Mouse (Mus musculus) left cerebral cortex, postnatal 14 days (tissue): ENCODE results near the gene Calhm3. TPM values are rescaled to one million over a fixed set of nuclear protein-coding genes. Genes with fewer than 3 reads are reported as not detected.
"Not testable (repeated sequence)": the region's sequence is repeated elsewhere in the genome, so short reads cannot be mapped to it uniquely, and the experiment has no call there.

Experiments used
- DNase-seq, 2 experiments: peaks; one replicate each; pipeline ENCODE4 v3.0.0; 2021 to 2022; ENCODE audit warnings: low spot score in 2 of 2, mixed read lengths in 1 of 2
- intact Hi-C: fragments of 180-260 bp; cut with DNase I; formaldehyde crosslinking; loops from one replicate; pipeline ENCODE4 v1.15.1; 2025
- total RNA-seq, 2 experiments: library from RNA; stranded (reverse); gene quantifications; 2 replicates each; pipeline ENCODE4 v1.2.3; 2021

The Calhm3 gene
- total RNA-seq, 2 experiments from 2014 or later = not detected

DNA sequence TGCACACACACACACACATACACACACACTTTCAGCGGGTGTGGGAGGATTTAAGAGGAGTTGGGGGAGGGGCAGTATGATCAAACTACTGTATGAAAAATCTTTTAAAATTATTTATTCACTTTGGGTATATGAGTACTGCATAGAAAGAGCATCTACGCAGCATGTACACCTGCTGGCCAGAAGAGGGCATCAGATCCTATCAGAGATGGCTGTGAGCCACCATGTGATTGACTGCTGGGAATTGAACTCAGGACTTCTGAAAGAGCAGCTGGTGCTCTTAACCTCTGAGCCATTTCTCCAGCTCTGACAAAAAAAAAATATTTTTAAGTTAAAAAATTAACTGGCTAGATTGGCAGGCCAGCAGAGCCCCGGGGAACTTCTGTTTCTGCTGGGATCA is 17.0 kb upstream of the Calhm3 start:
- intact Hi-C loops = loop anchor here (2.0 kb wide), 1 partner anchor 164 kb away; no protein-coding TSS in a partner anchor
- no peak for DNase-seq

DNA sequence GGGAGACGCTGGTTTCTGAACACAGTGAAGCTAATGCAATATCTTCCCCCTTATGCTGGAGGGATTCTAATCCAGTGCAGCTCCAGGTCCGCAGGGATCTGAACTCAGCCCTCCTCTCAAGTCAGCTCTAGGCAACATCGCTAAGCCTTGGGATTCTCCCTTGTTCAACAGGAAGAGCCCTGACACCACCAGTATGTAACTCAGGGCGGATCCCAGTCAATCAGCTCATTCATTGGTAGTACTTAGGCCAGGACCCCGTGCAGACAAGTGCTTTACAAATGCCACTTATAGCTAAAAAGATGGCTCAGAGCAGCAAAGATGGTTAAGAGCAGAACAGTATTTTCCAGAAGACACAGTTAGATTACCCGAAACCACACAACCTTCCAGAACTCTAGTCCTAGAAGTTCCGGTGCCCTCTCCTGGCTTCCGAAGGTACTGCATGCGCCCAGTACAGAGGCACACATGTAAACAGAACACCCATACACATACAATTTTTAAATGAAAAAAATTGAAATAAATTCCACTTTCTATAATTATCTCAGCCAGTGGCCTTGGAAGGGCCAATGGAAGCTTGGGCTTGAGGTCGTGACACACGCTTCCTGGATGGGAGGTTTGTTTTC is 11.3 kb upstream of the Calhm3 start:
- intact Hi-C loops = loop anchor here (2.0 kb wide), 1 partner anchor 48 kb away; no protein-coding TSS in a partner anchor
- peak; percentile 90 to 92 for DNase-seq

DNA sequence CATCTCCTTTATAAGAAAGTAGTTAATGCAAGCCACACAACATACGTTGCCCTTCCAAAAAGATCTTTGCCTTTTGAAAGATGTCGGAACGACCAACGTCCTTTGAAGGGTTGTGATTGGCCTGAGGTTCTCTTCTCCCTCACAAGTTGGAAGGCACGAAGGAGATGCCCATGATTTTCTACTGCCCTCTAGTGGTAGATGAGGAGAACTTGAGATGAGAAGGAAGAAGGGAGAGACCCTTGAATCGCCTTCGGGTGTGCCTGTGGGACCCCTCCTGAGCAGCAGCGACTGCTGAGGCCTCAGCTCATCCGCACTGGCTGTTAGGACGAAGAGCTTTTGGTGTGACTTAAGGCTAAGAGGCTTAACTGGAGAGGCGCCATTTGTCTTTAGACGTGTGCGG is 10.7 kb upstream of the Calhm3 start:
- intact Hi-C loops = loop anchor here (2.0 kb wide), 1 partner anchor 47 kb away; no protein-coding TSS in a partner anchor
- no peak for DNase-seq

DNA sequence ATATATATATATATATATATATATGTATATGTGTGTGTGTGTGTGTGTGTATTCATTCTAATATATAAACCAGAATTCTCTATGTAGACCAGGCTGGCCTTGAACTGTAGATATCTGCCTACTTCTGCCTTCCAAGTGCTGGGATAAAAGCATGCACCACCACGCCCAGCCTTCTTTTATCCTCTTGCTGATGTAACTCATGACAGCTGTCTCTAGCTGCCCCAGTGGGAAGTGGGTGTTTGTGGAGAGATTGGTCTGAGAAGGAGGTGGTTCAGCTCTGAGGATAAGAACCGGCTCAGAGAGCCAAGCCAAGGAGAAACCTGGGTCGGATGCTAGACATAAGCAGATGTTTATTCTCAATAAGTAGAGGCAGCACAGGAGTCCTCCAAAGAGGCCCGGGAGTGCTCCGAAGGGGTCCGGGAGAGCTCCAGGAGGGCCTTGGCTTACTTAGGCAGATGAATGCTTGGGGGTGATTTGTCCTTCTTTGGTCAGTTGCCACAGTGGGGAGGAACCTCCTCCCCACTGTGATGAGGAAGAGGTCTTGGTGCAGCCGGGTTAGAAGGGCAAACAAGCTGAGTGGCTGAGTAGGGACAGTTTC is 10.2 kb upstream of the Calhm3 start:
- DNase-seq = no peak
- intact Hi-C loops = loop anchor here (2.0 kb wide), 1 partner anchor 47 kb away; no protein-coding TSS in a partner anchor

DNA sequence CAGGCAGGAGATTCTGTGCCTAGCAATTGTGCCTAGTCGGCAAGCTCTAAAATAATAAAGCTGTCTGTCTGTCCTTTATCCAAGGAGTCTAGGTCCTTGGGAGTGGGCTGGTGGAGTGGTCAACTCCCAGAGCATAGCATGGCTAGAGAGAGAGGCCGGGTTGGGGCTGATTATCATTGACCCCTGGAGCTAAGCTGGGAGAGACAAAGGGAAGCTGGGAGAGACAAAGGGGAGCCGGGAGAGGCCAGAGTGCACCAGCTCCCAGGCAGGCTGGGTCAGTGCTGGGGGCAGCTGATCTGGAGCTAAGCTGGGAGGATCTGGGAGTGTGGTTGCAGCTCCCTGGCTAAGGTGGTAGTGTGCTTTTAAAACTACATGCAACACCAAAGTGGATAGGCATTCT is 9.2 kb upstream of the Calhm3 start:
- DNase-seq = no peak
- intact Hi-C loops = no loop called here

DNA sequence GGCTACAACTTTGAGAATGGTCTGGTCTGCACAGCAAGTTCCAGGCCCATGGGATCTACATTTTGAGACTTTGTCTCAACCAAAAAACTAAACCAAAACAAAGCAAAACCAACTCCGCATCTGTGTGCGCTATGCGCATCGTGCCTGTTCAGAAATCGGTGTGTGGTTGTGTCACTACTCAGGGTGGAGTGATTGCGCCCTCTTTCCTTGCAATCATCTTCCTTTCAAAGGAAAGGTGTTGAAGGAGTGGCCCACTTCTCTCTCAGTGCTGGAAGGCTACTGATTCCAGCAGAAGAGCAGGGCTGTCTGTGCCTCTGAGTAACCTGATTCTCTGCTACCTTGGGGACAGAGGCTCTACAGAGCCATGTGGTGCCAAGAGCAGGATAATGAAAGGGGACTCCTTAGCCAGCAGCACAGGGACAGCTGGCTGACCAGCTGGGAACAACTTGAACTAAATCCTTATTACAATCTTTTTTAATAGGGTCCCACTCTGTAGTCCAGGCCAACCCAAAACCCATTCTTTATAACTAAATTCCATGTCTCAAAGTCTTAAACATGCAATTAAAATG is 5.7 kb upstream of the Calhm3 start:
- no peak for DNase-seq
- intact Hi-C loops = no loop called here

DNA sequence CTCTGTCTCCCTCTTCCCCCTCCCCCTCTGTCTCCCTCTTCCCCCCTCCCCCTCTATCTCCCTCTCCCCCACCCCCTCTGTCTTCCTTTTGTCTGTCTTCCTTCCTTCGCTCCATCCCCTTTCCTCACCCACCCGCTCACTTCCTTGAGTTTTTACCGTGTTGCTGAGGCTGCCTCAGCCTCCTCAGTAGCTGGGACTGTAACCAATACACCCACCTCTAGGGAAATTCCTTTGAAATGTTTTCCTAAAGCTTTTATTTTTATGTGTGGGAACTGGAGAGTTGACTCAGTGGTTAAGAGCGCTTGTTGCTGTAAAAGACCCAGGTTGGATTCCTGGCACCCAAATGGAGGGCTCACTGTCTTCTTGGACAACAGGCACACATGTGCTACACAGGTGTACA is 4.1 kb upstream of the Calhm3 start:
- DNase-seq = no peak
- intact Hi-C loops = no loop called here

DNA sequence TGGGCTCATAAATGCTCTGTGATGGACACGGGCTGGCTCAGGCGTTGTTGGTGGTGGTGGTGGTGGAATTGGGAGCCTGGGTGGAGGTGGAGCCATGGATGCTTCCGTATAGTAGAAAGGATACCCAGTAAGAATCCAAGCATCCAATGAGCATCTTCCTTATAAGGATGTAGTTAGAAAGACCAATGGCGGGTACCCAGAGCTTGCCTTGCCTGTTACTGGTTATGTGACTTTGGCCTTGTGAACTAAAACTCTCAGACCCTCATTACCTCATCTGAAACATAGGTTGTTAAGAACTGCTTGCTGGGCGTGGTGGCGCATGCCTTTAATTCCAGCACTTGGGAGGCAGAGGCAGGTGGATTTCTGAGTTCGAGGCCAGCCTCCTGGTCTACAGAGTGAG is 3.8 kb downstream of the Calhm3 start:
- DNase-seq = no peak
- intact Hi-C loops = no loop called here

DNA sequence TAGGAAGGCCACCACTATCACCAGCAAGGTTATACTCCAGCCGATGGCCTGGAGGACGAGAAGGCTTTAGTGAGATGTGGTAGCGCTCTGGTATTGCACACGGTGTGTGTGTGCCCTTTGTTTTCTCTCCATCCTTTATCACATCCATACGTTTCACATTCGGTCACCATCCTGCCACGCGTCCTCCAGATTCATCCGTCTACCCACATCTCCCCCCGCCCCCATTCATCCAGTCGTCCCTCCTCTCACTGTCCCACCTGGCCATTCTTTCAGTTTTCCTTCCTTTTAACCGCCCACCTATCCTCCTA is 5.5 kb downstream of the Calhm3 start:
- intact Hi-C loops = no loop called here
- no peak for DNase-seq

DNA sequence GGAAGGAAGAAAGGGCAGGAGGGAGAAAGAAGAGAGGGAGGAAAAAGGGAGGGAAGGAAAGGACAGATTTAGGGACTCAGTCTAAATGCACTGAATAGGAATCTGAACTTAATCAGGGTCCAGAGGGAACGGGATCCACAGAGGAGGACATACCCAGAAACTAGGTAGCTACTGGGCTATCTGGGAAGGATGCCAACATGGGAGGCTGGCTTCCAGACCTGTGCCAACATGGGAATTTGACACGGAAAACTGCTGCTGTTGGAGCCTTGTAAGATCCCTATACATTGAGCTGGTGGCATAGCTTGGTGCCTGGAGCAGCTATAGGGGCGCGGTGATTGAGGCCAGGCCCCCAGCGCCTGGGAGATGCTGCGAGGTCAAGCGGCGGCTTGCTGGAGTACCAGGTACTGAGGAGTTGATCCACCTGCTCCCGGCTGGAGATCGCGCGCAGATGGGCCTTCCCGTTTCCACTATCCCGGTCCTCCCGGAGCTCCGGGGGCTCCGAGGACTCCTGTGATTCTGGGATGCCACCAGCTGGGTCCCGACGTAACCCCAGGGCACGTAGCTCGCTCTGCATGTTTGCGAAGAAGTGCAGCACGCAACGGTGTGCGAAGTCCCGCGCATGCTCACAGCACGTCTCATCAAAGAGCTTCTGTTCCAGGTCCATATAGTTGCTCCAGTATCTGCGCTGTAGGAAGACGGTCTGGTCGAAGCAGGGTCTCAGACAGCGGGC is 6.1 kb downstream of the Calhm3 start:
- DNase-seq = peak; percentile 37 to 47
- intact Hi-C loops = no loop called here

DNA sequence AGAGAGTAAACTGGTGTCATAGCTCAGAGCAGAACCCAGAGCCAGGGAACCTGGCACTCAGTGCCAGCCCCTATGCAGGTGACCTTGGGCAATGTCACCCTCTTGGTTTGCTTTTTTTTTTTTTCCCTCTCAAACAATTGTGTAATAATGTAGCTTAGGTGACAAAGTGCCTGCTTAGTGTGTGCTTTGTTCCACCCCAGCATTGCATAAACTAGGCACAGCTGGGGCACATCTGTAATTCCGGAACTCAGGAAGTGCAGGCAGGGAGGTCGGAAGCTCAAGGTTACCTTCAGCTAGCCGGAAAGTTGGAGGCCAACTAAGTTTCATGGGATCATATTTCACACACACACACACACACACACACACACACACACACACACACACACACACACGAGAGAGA is 7.7 kb downstream of the Calhm3 start:
- intact Hi-C loops = no loop called here
- no peak for DNase-seq

DNA sequence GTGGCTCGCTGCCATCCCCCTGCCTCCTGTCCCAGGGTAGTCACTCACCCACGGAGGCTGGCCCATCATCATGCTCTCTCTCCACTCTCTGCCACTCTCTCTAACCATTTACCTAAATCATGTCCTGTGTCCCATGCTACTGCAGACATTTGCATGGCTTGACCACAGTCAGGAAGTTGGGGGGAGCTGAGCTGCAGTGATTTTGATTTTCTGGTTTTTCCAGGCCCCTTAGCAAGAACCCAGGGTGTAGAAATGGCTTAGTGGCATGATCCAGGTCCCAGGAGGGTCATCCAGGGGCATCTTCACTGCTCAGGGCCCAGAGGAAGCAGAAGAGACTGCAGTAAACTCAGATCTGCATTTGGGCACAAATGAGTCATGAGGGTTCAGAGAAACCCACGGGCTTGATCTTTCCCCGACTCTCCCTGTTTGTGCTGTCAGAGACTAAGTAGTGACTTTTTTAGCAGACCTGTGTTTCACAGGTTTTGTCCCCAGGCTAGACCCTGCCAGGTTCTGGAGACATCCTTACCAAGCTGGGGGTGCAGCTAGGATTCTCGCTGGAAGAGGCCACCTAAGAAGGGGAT is 9.2 kb downstream of the Calhm3 start:
- intact Hi-C loops = no loop called here
- no peak for DNase-seq

DNA sequence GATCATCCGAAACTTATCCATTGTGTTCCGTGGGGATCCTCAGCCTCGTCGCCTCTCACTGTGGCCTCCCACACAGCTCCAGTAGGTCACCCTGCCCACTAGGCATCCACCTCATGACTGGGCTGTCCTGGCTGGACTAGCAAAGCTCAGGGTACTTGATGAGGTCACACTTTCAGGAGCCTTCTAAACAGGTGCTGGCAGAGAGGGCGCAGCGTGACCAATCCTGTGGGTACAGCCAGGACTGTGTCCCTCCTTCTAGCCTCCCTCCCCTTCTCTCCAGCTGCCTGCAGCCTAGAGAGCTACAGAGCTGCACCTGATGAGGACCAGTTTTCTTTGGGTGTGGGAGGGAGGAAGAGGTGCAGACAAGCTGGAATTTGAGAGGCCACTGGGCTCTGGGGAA is 13.4 kb downstream of the Calhm3 start, which contains the start of gene Calhm1:
Calhm1 (minus strand) TSS at position 101 of the 400 bp plus-strand sequence.
- intact Hi-C loops = no loop called here
- no peak for DNase-seq

DNA sequence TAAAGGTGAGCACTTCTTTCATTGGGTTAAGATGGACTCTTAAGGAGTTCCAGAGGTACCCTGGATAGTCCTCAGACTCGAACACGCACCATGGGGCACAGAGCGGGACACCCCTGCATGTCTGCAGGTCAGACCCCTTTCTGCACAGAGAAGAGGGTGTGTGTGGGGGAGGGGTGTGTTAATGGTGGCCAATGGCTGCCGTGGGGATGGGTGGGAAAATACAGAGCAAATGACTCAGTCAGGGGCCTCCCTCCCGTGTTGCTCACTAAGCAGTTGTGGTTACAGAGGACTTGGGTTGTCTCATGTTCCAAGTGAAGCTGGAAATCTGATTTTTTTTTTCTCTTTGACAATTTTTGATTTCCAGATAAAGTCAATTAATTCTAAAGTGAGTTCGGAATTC is 15.1 kb downstream of the Calhm3 start:
- DNase-seq = no peak
- intact Hi-C loops = no loop called here

DNA sequence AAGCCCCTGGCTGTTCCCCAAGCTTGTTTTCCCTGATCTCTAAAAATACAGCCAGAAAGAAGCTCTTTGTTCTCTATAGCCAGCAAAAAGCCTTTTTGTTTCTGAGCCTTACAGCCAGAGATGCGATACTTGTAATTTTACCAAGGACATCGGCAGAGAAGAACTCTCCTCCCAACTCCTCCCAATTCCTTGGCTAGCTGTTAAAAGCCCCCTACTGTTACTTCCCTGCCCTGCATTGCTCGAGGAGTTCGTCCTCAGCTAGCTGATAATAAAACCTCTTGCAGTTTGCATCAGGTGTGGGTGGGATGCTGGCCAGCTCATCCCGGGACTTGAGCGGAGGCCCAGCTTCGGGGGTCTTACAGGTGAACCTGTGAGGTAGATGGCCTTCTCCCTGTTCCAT is 18.0 kb downstream of the Calhm3 start:
- DNase-seq, intact Hi-C loops: not testable (repeated sequence)

DNA sequence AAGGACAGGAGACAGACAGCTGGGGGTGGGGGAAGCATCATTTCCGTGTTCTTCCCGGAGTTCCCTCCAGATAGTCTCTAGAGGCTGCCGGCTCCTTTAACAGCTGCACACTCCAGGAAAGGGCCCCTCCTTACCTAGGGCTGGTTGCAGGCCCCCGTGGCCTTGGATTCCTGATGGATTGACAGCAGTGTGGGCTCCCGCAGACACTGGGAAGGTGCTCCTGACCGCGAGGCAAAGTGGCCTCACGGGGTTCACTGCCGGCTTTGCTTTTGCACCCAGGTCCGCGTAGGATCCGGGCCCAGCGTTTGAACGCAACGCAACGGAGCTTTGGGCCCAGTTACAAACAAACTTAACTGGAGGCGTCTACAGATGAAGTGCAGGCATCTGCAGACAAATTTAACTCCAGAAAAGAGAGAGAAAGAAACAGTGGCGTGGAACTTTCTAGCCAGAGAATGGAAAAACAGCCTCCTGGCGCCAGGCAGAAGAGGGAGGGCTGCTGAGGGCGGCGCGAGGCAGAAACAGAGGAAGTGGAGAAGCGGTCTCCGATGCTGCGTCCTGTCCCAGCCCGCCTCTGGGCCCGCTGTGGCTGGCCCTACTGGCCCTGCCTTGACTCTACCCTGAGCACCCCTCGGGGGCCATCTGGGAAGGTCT is 19.7 kb downstream of the Calhm3 start, which contains the start of gene Calhm2:
Calhm2 (minus strand) TSS at position 524 of the 651 bp plus-strand sequence.
- DNase-seq = peak; percentile 62 to 73
- intact Hi-C loops = no loop called here

DNA sequence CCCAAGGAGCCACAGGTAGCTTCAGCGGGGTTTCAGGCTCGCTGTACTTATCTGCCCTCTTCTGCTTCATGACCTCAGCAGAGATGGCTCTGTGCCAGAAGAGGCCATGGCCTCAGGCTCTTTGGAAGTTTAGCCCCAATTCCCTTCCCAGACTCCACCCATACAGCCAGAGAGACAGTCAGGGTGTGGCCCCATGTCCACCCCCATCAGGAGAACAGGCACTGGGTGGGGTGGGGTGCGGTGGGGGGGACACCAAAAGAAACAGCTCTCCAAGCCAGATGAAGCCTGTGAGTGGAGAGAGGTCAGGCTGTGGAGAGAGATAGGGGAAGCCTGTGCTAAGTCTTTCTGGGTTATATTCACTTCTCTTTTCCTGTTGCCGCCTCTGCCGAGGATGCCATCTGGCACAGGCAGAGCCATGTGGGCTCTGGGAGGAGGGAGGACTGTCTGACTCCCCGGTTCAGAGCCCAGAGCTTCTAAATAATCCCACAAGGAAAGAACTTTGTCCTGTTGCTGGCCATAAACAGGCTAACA is 20.4 kb downstream of the Calhm3 start:
- intact Hi-C loops = no loop called here
- peak; percentile 37 to 52 for DNase-seq

DNA sequence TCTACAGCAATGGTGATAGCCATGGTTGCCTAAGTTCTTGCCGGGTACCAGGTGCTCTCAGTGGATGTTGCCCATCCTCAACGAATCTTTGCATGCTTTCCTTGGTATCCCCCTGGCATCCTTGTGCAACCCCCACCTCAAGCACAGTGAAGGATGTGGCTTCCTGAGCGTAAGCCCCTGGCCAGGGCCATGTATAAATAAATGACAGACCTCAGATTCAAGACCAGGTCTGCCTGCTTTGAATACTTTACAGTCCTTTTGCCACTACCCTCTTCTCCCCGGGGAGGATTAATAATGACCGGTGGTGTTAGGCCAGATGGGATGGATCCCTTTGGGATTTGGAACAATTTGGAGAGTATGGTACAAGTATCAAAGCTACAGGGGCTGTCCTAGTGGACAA is 21.4 kb downstream of the Calhm3 start:
- intact Hi-C loops = no loop called here
- DNase-seq = no peak

DNA sequence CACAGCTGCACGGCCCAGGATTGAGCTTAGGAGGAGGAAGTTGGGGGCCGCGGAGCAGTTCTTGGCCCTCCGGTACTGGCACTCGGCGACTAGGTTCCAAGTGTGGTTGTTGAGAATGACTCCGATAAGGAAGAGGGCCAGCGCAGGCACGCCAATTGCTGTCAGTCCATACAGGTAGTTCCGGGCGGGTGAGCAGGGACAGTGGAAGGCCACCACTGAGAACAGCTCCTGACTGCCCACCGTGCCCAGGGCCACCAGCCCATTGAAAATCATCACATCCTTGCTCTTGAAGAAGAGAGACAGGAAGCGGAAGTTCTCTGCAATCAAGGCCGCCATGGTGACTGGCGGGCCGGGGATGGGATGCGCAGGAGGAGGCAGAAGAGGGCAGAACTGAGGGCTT is 22.0 kb downstream of the Calhm3 start:
- intact Hi-C loops = no loop called here
- no peak for DNase-seq
